8 mouse cellular contexts compared by ENCODE assay signal in genomic region chr2:93333817-93334731, GRCm38 (mm10). TPM values are rescaled to one million over a fixed set of nuclear protein-coding genes. Genes with fewer than 3 reads are reported as not detected.
DNase-seq lines count a peak whose midpoint lies in the region; ATAC-seq and TF ChIP-seq lines count a peak whose summit lies in the region.

Gene Tspan18, minus strand, starts transcription at chr2:93334505.

- H3K27ac ChIP-seq in hindbrain, embryonic 11.5 days (ENCODE audit: low read depth, low read length): peak within 1 kb of the TSS; percentile 85

- in situ Hi-C loops in Patski (cut with MboI; ENCODE audit: low pct_unique_long_range_greater_than_20kb): loop anchor here (5.0 kb wide), 3 partner anchors 73 to 133 kb away; no protein-coding TSS in a partner anchor

- peak; percentile 79 for ATAC-seq in Patski
- ATAC-seq in hindbrain, embryonic 11.5 days (ENCODE audit: low FRiP score): peak; percentile 86

- peak within 1 kb of the TSS; percentile 81 for H3K4me3 ChIP-seq in hindbrain, embryonic 11.5 days (ENCODE audit: low read depth, low read length)

- CTCF ChIA-PET in Patski (lab: Charles Lee): interaction anchor here (0.6 to 4.6 kb wide), 26 partner anchors 10 to 136 kb away, joined by 3 to 47 read pairs (median 4); no protein-coding TSS in a partner anchor

- H3K9ac ChIP-seq in hindbrain, embryonic 11.5 days (ENCODE audit: low read depth, low read length): peak within 1 kb of the TSS; percentile 88

- under 1% methylated on average over 90 of the region's 95 CpGs for WGBS in hindbrain, embryonic 11.5 days

- no peaks in the 10 kb centered on the region for H3K9me3 ChIP-seq in hindbrain, embryonic 11.5 days (ENCODE audit: control insufficient read depth, low read length)

- peak within 1 kb of the TSS; percentile 93 for H3K4me2 ChIP-seq in hindbrain, embryonic 11.5 days (replicated peaks; ENCODE audit: low read depth, low read length)

- TF ChIP-seq CTCF in Patski (IDR thresholded peaks at IDR 0.05): no peak

- peaks cover 7% of the 10 kb centered on the region for H3K4me1 ChIP-seq in hindbrain, embryonic 11.5 days (replicated peaks; ENCODE audit: control insufficient read depth, insufficient read depth, low read length)

- DNase-seq in Patski (ENCODE audit: low read depth, low spot score): no peak
- DNase-seq in cerebellum, adult 9-10 months: peak; percentile 64
- peak; percentile 49 for DNase-seq in forelimb bud, embryonic 11.5 days (ENCODE audit: low read depth, low spot score)
- DNase-seq in hindbrain, embryonic 11.5 days (ENCODE audit: low spot score): peak; percentile 87
- no peak for DNase-seq in layer of hippocampus, postnatal 14 days (ENCODE audit: low spot score in 2 of 2)
- peak; percentile 85 to 92 for DNase-seq in lung, postnatal 4 days
- peak; percentile 11 to 41 for DNase-seq in right cerebral cortex, adult 2 months (ENCODE audit: low spot score in 2 of 2)
- DNase-seq in urinary bladder, postnatal 14 days (ENCODE audit: low spot score): peak; percentile 71

- H3K27me3 ChIP-seq in Patski: no peaks in the 10 kb centered on the region
- H3K27me3 ChIP-seq in hindbrain, embryonic 11.5 days (ENCODE audit: control insufficient read depth, insufficient read depth, low read length): no peaks in the 10 kb centered on the region

- H3K36me3 ChIP-seq in hindbrain, embryonic 11.5 days (ENCODE audit: control insufficient read depth, insufficient read depth, low read length): peaks cover 2% of the 10 kb centered on the region; the same call in 1 of the 2 replicates

- POLR2A ChIA-PET in Patski (lab: Charles Lee): interaction anchor here (0.7 to 2.3 kb wide), 4 partner anchors 25 to 116 kb away, joined by 3 to 7 read pairs (median 4); no protein-coding TSS in a partner anchor

RNA-seq across cellular contexts. Expression of gene Tspan18, which starts in this region (rescaled TPM):
- 16.6 TPM for polyA plus RNA-seq in Patski (2021)
- 61.0 and 71.4 TPM in 2 replicates for polyA plus RNA-seq in hindbrain, embryonic 11.5 days (2014; fragmentation: Nextera tagmentation; extraction: Ambion mirVana)
- 10 to 100 TPM; 46.6 to 52.3 TPM for total RNA-seq in layer of hippocampus, postnatal 14 days (2021)

Comparison
In these comparisons a context has a peak if more than half of its experiments do, and no peak if none do; other contexts are left out.
1. DNase-seq: peak in cerebellum, adult 9-10 months (single experiment), forelimb bud, embryonic 11.5 days (single experiment), hindbrain, embryonic 11.5 days (single experiment), lung, postnatal 4 days (2 of 2), right cerebral cortex, adult 2 months (2 of 2) and urinary bladder, postnatal 14 days (single experiment); none in Patski (single experiment) and layer of hippocampus, postnatal 14 days (0 of 2).